Mouse (Mus musculus) forebrain, embryonic 13.5 days (tissue): ENCODE data around the gene Gpr156. TPM values are rescaled to one million over a fixed set of nuclear protein-coding genes. Genes with fewer than 3 reads are reported as not detected.
A peak's percentile ranks its signal among the peaks of the same experiment; 100 is the strongest.
"Not testable (repeated sequence)": the region's sequence is repeated elsewhere in the genome, so short reads cannot be mapped to it uniquely, and the experiment has no call there.

Experiments used
- ATAC-seq: fragments of 200-750 bp; cut with Nextera tagmentation; 2 replicates; pipeline ENCODE4 v1.8.0; 2017
- H3K27ac ChIP-seq: fragments of 300-500 bp; sonication (generic); 2 replicates; pipeline ENCODE4 v1.5.1; 2015; ENCODE audit warnings: inconsistent platforms, mild to moderate bottlenecking, moderate library complexity
- H3K27me3 ChIP-seq: fragments of 300-500 bp; sonication (generic); 2 replicates; pipeline ENCODE4 v1.6.1; 2015; ENCODE audit warnings: mild to moderate bottlenecking, inconsistent platforms
- H3K36me3 ChIP-seq: fragments of 300-500 bp; sonication (generic); 2 replicates; pipeline ENCODE4 v1.6.1; 2015; ENCODE audit warnings: mild to moderate bottlenecking, inconsistent platforms; ENCODE audit not compliant: poor library complexity, severe bottlenecking
- H3K4me1 ChIP-seq: fragments of 300-500 bp; sonication (generic); 2 replicates; pipeline ENCODE4 v1.6.1; 2015; ENCODE audit warnings: inconsistent platforms
- H3K4me2 ChIP-seq: fragments of 300-500 bp; sonication (generic); 2 replicates; pipeline ENCODE4 v1.6.1; 2015; ENCODE audit warnings: inconsistent platforms, mild to moderate bottlenecking, moderate library complexity
- H3K4me3 ChIP-seq: fragments of 300-500 bp; sonication (generic); 2 replicates; pipeline ENCODE4 v1.5.1; 2015; ENCODE audit warnings: mild to moderate bottlenecking, inconsistent platforms
- H3K9ac ChIP-seq: fragments of 300-500 bp; sonication (generic); 2 replicates; pipeline ENCODE4 v1.6.1; 2015; ENCODE audit warnings: mild to moderate bottlenecking, inconsistent platforms
- H3K9me3 ChIP-seq: fragments of 300-500 bp; sonication (generic); replicated peaks from 2 replicates; pipeline ENCODE4 v1.6.1; 2016; ENCODE audit warnings: inconsistent platforms
- WGBS: fragments of 180-500 bp; shearing (Covaris S2); methylation state at CpG from one replicate; pipeline ENCODE4 v1.1.7; 2015; 5-methylcytosine and 5-hydroxymethylcytosine counted together
- polyA plus RNA-seq: library from polyadenylated mRNA; unstranded; fragments of >200 nt; fragmentation: Nextera tagmentation; extraction: Ambion mirVana; gene quantifications from 2 replicates; pipeline ENCODE4 v1.2.1, GENCODE M21; 2015

Gene Gpr156
- polyA plus RNA-seq, 1 experiment from 2014 or later: 5.5 TPM

DNA sequence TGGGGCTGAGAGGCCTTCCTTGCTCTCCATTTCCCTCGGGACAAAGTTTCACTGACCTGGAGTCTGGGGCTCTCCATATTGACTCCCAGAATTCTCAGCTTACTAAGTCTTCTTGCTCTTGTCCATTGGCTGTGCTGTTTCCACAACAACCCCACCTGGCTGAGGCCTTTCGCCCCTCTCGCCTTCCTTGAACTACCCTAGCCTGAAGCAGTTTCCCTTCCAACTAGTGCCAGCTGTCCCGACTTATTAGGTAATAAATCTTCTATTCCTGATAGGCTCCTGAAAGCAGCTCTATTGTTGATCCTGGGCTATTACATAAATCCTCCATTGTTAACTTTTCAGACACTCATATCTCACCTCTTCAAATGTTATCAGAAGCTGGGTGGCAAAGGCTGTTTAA lies 96.6 kb downstream of the Gpr156 start:
- no peak overlapping the region for H3K4me2 ChIP-seq
- H3K9me3 ChIP-seq: no peaks in the 10 kb centered on the region
- 76% methylated on average over 4 of the region's 4 CpGs for WGBS
- H3K4me3 ChIP-seq: no peak overlapping the region
- no peaks in the 10 kb centered on the region for H3K4me1 ChIP-seq
- no peaks in the 10 kb centered on the region for H3K27me3 ChIP-seq
- ATAC-seq: no peak
- H3K36me3 ChIP-seq: no peaks in the 10 kb centered on the region
- no peak overlapping the region for H3K27ac ChIP-seq
- H3K9ac ChIP-seq: no peak overlapping the region

- Histone ChIP-seq H3K9ac (no peak overlapping the region), H3K4me1 (no peaks in the 10 kb centered on the region), H3K4me3 (no peak overlapping the region), H3K27ac (no peak overlapping the region), H3K9me3 (no peaks in the 10 kb centered on the region), H3K36me3 (no peaks in the 10 kb centered on the region), H3K27me3 (no peaks in the 10 kb centered on the region), H3K4me2 (no peak overlapping the region)
- WGBS: 91% methylated on average over 4 of the region's 4 CpGs
- no peak for ATAC-seq
Measured at GRCm38 (mm10) chr16:38014951-38015350, 98.7 kb downstream of the Gpr156 start.

DNA sequence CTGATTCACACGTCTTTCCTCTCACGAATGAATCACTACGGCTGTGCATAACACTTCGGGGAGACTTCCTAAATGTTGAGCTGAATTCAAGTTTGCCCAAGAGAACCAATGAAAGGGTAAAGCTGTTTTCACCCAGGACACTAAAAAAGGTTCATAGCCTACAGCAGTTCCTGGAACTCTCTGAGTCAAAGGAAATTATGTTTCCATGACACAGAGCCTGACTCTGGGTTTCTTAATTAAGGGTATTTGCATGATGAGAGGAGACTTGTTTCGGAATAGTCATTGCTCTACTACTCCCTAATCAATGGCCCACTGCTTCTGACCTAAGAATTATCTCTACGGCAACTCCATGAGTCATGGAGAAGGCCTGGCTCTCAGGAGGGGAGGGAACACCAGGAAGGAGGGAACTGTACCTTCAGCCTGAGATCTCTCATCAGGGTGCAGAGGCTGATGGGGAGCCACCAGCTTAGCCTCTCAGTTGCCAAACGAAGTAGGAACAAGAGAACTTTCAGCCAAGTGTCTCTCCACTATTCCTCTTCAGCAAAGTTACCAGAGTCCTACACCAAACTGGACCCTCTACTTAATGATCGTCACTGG lies 100.7 kb downstream of the Gpr156 start:
- Histone ChIP-seq H3K36me3 (no peaks in the 10 kb centered on the region), H3K9me3 (no peaks in the 10 kb centered on the region), H3K9ac (no peak overlapping the region), H3K4me1 (no peaks in the 10 kb centered on the region), H3K4me2 (no peak overlapping the region), H3K27me3 (no peaks in the 10 kb centered on the region), H3K27ac (no peak overlapping the region), H3K4me3 (no peak overlapping the region)
- 84% methylated on average over 8 of the region's 8 CpGs for WGBS
- no peak for ATAC-seq

- 28% methylated on average over 4 of the region's 4 CpGs for WGBS
- Histone ChIP-seq H3K4me3 (no peak overlapping the region), H3K9me3 (no peaks in the 10 kb centered on the region), H3K27me3 (no peaks in the 10 kb centered on the region), H3K9ac (no peak overlapping the region), H3K4me2 (no peak overlapping the region), H3K27ac (no peak overlapping the region), H3K4me1 (no peaks in the 10 kb centered on the region), H3K36me3 (no peaks in the 10 kb centered on the region)
- ATAC-seq: no peak
Measured at GRCm38 (mm10) chr16:38017958-38018376, 101.7 kb downstream of the Gpr156 start.

GRCm38 (mm10) chr16:38032644-38033043 lies 116.3 kb downstream of the Gpr156 start:
- no peak overlapping the region for H3K4me3 ChIP-seq
- no peak overlapping the region for H3K4me2 ChIP-seq
- no peaks in the 10 kb centered on the region for H3K27me3 ChIP-seq
- no peak overlapping the region for H3K9ac ChIP-seq
- no peaks in the 10 kb centered on the region for H3K4me1 ChIP-seq
- no peak overlapping the region for H3K27ac ChIP-seq
- no peaks in the 10 kb centered on the region for H3K36me3 ChIP-seq
- no peak for ATAC-seq
- WGBS: 96% methylated on average over 9 of the region's 9 CpGs
- no peaks in the 10 kb centered on the region for H3K9me3 ChIP-seq

DNA sequence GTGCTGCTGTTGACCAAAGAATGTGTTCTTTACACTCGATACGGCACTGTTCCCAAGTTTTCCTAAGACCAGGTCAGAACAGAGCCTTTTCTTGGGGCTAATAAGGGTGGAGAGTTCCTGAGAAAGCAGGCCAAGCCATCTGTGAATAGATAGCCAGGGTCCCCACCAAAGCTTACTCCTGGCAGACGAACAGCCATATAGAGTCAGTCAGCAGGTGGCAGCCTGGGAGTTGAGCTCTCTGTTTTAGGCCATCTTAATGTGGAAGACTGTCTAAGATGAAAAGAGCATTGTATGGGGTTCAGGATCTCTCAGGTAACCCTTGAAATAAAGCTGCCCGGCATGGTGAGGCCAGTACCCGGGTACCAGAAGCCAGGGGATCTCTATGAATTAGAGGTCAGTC lies 116.8 kb downstream of the Gpr156 start:
- no peak overlapping the region for H3K4me3 ChIP-seq
- H3K27ac ChIP-seq: no peak overlapping the region
- H3K4me2 ChIP-seq: no peak overlapping the region
- no peaks in the 10 kb centered on the region for H3K27me3 ChIP-seq
- H3K9me3 ChIP-seq: no peaks in the 10 kb centered on the region
- ATAC-seq: no peak
- H3K36me3 ChIP-seq: no peaks in the 10 kb centered on the region
- WGBS: 70% methylated on average over 5 of the region's 5 CpGs
- H3K9ac ChIP-seq: no peak overlapping the region
- no peaks in the 10 kb centered on the region for H3K4me1 ChIP-seq

GRCm38 (mm10) chr16:38038101-38038500 lies 121.8 kb downstream of the Gpr156 start:
- not testable (repeated sequence) for H3K9ac ChIP-seq, H3K4me3 ChIP-seq, ATAC-seq, H3K4me1 ChIP-seq, H3K36me3 ChIP-seq, H3K9me3 ChIP-seq, H3K4me2 ChIP-seq, H3K27me3 ChIP-seq, H3K27ac ChIP-seq
- 84% methylated on average over 4 of the region's 4 CpGs for whole genome bisulfite sequencing

- 94% methylated on average over 1 of the region's 1 CpGs for WGBS
- Histone ChIP-seq H3K4me2 (no peak overlapping the region), H3K9me3 (no peaks in the 10 kb centered on the region), H3K27me3 (no peaks in the 10 kb centered on the region), H3K9ac (no peak overlapping the region), H3K36me3 (no peaks in the 10 kb centered on the region), H3K4me1 (no peaks in the 10 kb centered on the region), H3K4me3 (no peak overlapping the region), H3K27ac (no peak overlapping the region)
- ATAC-seq: no peak
Measured at GRCm38 (mm10) chr16:38042160-38042559, 125.9 kb downstream of the Gpr156 start.

DNA sequence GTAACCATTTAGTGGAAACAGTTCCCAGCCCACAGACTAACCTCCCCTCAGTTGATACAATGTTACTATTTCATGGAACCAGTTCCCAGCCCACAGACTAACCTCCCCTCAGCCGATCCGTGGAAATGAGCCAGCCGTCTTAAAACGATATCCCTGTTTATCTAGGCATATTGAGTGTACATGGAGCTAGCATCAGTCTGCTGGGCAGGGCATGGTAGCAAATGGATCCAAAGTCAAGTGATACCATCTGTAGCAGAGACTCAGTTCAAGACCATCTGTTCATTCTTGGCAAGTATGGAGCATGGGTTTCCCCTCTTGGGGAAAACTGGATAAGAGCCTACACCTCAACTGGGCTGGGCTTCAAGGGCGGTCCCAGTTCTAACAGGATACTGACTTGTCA lies 128.3 kb downstream of the Gpr156 start:
- no peaks in the 10 kb centered on the region for H3K9me3 ChIP-seq
- H3K9ac ChIP-seq: no peak overlapping the region
- H3K4me1 ChIP-seq: peaks cover 10% of the 10 kb centered on the region
- H3K27ac ChIP-seq: no peak overlapping the region
- no peak overlapping the region for H3K4me2 ChIP-seq
- no peak overlapping the region for H3K4me3 ChIP-seq
- ATAC-seq: peak; percentile 88
- 83% methylated on average over 5 of the region's 5 CpGs for WGBS
- H3K36me3 ChIP-seq: no peaks in the 10 kb centered on the region
- H3K27me3 ChIP-seq: no peaks in the 10 kb centered on the region

DNA sequence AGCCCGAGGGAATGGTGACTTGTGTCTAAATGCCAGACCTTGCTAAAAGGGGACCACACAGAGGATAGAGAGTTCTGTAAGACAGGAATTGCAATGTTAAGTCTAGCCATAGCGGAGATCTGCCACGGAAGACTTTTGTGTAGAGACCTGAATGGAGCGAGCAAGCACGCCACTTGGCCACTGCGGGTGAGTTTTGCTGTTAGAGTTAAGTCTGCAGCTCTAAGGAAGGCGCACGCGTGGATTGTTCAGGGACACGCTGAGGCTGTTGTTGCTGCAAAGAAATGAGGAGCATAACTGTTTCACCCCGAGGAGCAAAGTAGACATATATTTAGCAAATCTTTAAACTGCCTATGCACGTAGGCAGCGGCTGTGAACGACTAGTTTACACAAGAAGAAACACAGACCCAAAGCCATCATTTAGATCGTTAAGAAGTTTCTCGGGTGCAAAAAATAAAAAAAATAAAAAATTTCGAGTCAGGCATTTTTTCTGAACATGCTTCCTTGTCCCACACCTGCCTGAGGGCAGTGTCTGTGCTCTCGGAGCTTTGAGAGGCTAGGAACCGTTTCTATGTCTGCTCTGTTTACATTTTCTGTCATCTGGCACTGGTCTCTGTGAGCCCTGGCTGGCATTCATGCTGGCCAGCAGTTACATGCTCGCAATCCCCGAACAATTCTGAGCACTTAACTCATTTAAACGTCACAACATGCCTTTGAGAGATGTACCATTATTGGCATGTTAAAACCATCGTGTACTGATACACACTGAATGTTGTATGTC lies 131.7 kb downstream of the Gpr156 start:
- Histone ChIP-seq H3K9ac (no peak overlapping the region), H3K4me1 (peaks cover 10% of the 10 kb centered on the region), H3K27me3 (no peaks in the 10 kb centered on the region), H3K36me3 (no peaks in the 10 kb centered on the region), H3K27ac (no peak overlapping the region), H3K9me3 (no peaks in the 10 kb centered on the region), H3K4me2 (no peak overlapping the region), H3K4me3 (no peak overlapping the region)
- 69% methylated on average over 23 of the region's 23 CpGs for WGBS
- no peak for ATAC-seq
